Mouse (Mus musculus): ENCODE measurements around the gene Itgb2. TPM values are rescaled to one million over a fixed set of nuclear protein-coding genes. Genes with fewer than 3 reads are reported as not detected.

The Itgb2 gene
- polyA plus RNA-seq, 1 experiment: 401 TPM

DNA sequence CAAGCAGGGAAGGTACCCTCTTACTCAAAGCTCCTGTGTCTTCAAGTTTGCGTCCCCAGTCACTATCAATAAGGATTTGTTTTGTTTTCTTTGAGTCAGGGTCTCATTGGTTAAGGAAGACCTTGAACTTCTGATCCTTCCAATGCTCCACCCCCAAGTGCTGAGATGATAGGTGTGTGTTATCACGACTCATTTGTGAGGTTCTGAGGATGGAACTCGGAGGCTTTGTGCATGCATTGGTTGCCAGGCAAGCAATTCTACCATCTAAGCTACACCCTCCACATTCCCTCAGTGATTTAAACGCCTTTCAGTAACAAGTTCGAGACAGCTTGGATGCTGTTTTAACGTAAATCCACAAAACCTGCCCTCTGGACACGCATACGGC lies 51.0 kb downstream of the Itgb2 start:
- H3K27ac ChIP-seq (ENCODE audit: insufficient read depth, low read depth, low read length): peak overlapping the region; percentile 28; the same call in 1 of the 2 replicates
- H3K4me3 ChIP-seq (ENCODE audit: insufficient read depth, low read length): peak overlapping the region; percentile 44
- no peak for TF ChIP-seq POLR2A (IDR thresholded peaks at IDR 0.05; ENCODE audit: borderline replicate concordance, low read depth, low read length)
- TF ChIP-seq CTCF (IDR thresholded peaks at IDR 0.05; ENCODE audit: low read depth, low read length): no peak
- H3K4me1 ChIP-seq (ENCODE audit: control insufficient read depth, insufficient read depth, low read length): peaks cover 15% of the 10 kb centered on the region

DNA sequence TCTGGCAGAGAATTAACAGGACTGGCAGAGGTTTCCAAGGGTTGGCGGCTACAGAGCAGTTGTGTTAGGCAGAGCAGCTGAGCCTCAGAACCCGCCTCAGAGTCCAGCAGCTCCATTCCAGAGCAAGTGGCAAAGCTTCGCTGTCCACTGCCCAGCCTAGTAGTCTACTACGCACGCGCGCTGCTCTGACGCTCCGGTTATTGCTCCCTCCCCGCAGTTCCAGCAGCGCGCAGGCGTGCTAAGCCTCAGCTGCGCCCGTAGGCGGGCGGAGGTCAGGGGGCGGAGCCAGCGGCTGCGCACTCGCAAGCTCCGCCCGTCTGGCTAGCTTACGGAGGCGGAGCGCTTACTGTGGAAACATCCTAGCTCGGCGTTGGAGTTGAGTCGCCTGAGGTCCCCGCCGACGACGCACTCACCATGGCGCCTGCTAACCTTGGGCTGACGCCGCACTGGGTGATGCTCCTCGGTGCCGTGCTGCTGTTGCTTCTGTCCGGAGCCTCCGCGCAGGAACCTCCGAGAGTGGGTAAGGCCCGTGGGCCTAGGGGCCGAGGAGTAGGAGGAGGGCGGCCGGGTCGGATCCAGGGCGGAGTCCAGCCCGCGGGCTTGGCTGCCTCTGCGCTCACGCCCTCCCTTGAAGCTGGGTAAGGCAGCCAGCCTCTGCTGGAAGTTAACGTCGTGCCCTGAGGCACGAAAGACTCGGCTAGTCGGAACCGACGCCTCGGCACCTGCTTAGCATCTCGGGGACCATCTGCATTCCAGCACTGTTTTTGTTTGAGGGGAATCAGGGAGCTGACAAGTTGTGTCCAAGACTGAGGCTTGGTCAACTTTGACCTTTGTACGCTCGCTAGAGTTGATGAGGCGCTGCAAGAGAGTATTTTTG lies 51.6 kb downstream of the Itgb2 start, which contains the start of gene Pttg1ip:
TSS of gene Pttg1ip (plus strand) at position 313 of the 877 bp plus-strand sequence.
- no peak for TF ChIP-seq CTCF (IDR thresholded peaks at IDR 0.05; ENCODE audit: low read depth, low read length)
- peak; percentile 82 for TF ChIP-seq POLR2A (IDR thresholded peaks at IDR 0.05; ENCODE audit: borderline replicate concordance, low read depth, low read length)
- Histone ChIP-seq H3K4me1 (ENCODE audit: control insufficient read depth, insufficient read depth, low read length) (peaks cover 15% of the 10 kb centered on the region), H3K4me3 (ENCODE audit: insufficient read depth, low read length) (peak within 1 kb of the TSS; percentile 80), H3K27ac (ENCODE audit: insufficient read depth, low read depth, low read length) (peak within 1 kb of the TSS; percentile 64)

DNA sequence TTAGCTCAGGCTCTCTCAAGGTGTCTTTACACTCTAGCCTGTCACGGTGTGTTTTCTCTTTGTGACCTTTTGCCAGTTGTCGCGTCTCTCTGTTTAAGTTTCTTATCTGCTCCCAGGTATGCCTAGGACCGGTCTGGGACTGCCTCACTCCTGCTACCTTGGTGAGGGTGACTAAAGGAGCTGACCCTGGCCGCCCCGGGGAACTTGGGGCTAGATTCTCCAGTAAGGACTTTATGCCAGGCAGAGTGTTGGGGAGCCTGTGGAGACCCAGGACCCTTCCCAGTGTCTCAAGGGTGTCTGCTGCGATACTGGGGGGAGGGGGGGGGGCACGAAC lies 52.2 kb downstream of the Itgb2 start:
- Histone ChIP-seq H3K27ac (ENCODE audit: insufficient read depth, low read depth, low read length) (peak overlapping the region; percentile 64; the same call in 1 of the 2 replicates), H3K4me3 (ENCODE audit: insufficient read depth, low read length) (peak overlapping the region; percentile 80), H3K4me1 (ENCODE audit: control insufficient read depth, insufficient read depth, low read length) (peaks cover 15% of the 10 kb centered on the region)
- TF ChIP-seq CTCF (IDR thresholded peaks at IDR 0.05; ENCODE audit: low read depth, low read length): no peak
- TF ChIP-seq POLR2A (IDR thresholded peaks at IDR 0.05; ENCODE audit: borderline replicate concordance, low read depth, low read length): no peak

DNA sequence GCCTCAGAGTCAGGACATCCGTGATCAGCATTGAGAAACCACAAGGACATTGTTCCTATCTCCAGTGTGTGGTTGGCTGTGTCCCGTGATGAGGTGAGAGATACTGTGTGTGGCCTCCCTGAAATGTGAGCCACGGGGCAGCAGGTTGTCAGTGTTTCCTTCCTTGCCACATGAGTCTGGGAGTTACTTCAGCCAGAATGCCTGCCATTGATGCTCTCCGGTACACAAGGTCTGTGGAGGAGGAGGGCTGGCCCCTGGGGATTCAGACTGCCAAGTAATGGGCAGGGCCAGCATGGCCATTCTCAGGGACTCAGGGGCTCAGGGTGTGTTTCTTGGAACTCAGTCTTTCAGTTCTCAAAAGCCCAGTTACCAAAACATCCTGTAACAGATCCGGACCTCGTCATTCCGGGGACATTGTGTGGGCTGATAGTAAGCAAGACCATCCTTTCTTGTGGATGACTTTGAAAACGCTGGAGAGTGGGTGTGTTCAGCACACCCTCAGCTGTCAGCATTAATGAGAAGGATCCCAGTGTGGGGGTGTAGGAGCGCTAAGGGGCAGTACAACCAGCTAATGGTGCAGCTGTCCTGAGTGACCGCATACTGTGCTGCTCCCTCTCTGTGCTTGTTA lies 53.9 kb downstream of the Itgb2 start:
- H3K27ac ChIP-seq (ENCODE audit: insufficient read depth, low read depth, low read length): no peak overlapping the region
- H3K4me3 ChIP-seq (ENCODE audit: insufficient read depth, low read length): no peak overlapping the region
- H3K4me1 ChIP-seq (ENCODE audit: control insufficient read depth, insufficient read depth, low read length): peaks cover 15% of the 10 kb centered on the region
- TF ChIP-seq CTCF (IDR thresholded peaks at IDR 0.05; ENCODE audit: low read depth, low read length) (no peak), POLR2A (IDR thresholded peaks at IDR 0.05; ENCODE audit: borderline replicate concordance, low read depth, low read length) (no peak)

DNA sequence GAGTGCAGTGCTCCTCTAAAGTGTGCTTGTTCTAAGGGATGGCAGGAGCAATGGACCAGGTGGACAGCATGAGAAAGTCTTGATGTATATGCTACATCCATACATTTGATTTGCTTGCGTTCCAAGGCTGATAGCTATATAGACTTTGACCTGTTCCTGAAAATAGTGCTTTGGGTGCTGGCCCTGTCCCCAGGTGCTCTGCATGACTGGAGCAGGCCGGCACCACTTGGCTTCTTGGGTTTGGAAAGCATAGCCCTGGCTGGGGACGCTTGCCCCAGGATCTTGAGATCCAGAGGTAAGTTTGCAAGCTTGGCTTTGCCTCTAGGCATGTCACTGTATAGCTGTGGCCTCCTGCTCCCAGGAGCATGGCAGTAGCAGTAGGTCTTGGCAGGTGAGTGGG lies 56.6 kb downstream of the Itgb2 start:
- TF ChIP-seq POLR2A (IDR thresholded peaks at IDR 0.05; ENCODE audit: borderline replicate concordance, low read depth, low read length) (no peak), CTCF (IDR thresholded peaks at IDR 0.05; ENCODE audit: low read depth, low read length) (no peak)
- Histone ChIP-seq H3K4me1 (ENCODE audit: control insufficient read depth, insufficient read depth, low read length) (peaks cover 12% of the 10 kb centered on the region), H3K27ac (ENCODE audit: insufficient read depth, low read depth, low read length) (no peak overlapping the region), H3K4me3 (ENCODE audit: insufficient read depth, low read length) (no peak overlapping the region)

DNA sequence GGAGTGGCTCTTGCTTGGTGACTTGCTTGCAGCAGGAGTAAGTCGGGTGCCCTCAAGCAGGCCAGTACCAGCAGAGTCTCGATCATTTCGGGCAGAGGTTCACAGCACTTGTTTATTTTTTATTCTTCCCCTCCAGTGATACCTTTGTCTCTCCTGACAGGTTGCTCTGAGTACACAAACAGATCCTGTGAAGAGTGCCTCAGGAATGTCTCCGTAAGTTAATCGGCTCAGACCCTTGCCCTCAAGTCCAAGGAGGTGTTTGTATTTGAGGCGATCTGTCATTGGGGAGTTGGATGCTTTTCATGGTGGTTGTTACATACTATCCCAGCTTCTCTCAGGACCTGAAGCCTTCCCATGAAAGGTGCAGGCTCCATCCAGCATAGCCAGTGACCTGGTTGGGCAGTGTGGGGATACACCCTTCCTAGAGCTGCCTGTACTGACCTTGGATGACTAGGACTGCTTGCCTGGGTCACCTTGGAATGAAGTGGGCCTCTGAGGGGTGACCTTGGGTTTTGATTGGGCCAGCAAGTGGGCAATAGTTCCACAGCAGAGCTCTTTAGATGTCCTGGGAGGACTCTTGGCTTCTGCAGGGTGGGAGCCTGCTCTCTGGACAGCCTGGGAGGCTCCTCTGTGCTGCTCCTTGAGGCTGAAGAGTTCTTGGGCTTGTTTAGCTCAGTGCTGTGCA lies 57.2 kb downstream of the Itgb2 start:
- Histone ChIP-seq H3K27ac (ENCODE audit: insufficient read depth, low read depth, low read length) (no peak overlapping the region), H3K4me1 (ENCODE audit: control insufficient read depth, insufficient read depth, low read length) (peaks cover 12% of the 10 kb centered on the region), H3K4me3 (ENCODE audit: insufficient read depth, low read length) (no peak overlapping the region)
- TF ChIP-seq POLR2A (IDR thresholded peaks at IDR 0.05; ENCODE audit: borderline replicate concordance, low read depth, low read length) (no peak), CTCF (IDR thresholded peaks at IDR 0.05; ENCODE audit: low read depth, low read length) (no peak)

DNA sequence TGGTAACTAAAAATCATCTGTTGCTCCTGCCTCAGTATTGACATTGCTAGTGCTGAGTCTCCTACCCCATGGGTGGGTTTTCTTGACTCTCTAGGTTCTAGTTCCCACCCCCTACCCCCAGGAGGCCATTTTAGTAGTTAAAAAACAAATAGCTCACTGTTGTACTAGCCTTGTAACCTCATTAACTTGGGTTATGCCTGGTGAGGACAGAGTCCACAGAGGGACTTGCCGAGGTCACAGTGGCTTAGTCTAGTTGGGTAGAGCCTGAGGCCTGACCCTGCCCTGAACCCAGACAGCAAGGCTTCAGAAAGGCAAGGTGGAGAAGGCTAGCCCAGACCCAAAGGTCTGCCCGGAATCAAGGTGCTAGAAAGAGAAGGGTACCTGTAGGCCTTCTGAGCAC lies 58.0 kb downstream of the Itgb2 start:
- H3K4me3 ChIP-seq (ENCODE audit: insufficient read depth, low read length): no peak overlapping the region

DNA sequence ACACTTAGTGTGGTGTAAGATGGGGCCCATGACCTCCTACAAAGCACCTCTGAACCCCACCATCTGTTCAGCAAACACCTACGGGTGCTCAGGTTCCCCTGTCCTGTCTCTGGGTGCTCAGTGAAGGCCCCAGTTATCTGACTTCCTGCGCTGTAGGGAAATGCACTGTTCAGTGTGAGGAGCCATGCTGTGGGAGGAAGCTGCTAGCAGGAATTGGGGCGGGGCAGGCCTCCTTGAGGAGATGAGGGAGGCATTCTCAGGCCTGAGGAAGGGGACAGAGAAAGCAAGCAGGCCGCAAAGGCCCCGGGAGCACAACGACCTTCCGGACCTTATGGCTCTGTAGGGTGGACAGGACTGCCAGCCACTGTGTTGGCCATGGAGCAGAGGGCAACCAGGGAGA lies 59.1 kb downstream of the Itgb2 start:
- Histone ChIP-seq H3K4me1 (ENCODE audit: control insufficient read depth, insufficient read depth, low read length) (no peaks in the 10 kb centered on the region), H3K4me3 (ENCODE audit: insufficient read depth, low read length) (no peak overlapping the region)

More for the DNA sequence above, 58.0 kb downstream of the Itgb2 start:
- Histone ChIP-seq H3K4me1 (ENCODE audit: control insufficient read depth, insufficient read depth, low read length) (peaks cover 7% of the 10 kb centered on the region), H3K27ac (ENCODE audit: insufficient read depth, low read depth, low read length) (no peak overlapping the region)
- TF ChIP-seq CTCF (IDR thresholded peaks at IDR 0.05; ENCODE audit: low read depth, low read length): no peak
- TF ChIP-seq POLR2A (IDR thresholded peaks at IDR 0.05; ENCODE audit: borderline replicate concordance, low read depth, low read length): no peak

DNA sequence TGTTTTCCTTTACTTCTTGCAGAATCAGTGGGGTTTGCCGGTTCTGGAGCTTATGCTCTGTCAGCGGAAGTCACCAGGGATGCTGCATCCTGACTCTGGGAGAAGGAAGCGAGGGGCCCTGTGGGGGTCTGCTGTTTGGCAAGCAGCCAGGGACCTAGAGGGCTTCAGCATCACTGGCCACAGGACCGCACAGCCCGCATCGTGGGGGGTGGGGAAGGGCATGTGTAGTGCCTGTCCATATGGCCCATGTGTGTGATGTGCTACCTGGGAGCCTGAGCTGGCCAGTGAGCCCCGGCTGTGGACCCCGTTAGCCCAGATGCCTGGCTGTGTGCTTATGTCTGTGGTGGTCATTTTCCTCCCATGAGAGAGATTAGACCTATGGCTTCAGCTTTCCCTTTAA lies 59.7 kb downstream of the Itgb2 start:
- Histone ChIP-seq H3K4me1 (ENCODE audit: control insufficient read depth, insufficient read depth, low read length) (no peaks in the 10 kb centered on the region), H3K4me3 (ENCODE audit: insufficient read depth, low read length) (no peak overlapping the region), H3K27ac (ENCODE audit: insufficient read depth, low read depth, low read length) (no peak overlapping the region)
- no peak for TF ChIP-seq POLR2A (IDR thresholded peaks at IDR 0.05; ENCODE audit: borderline replicate concordance, low read depth, low read length)
- no peak for TF ChIP-seq CTCF (IDR thresholded peaks at IDR 0.05; ENCODE audit: low read depth, low read length)

More for the DNA sequence above, 59.1 kb downstream of the Itgb2 start:
- no peak for TF ChIP-seq POLR2A (IDR thresholded peaks at IDR 0.05; ENCODE audit: borderline replicate concordance, low read depth, low read length)
- TF ChIP-seq CTCF (IDR thresholded peaks at IDR 0.05; ENCODE audit: low read depth, low read length): no peak
- no peak overlapping the region for H3K27ac ChIP-seq (ENCODE audit: insufficient read depth, low read depth, low read length)

All from bone marrow macrophage, adult 2 months (primary cell).